Mouse (Mus musculus): ENCODE measurements around the gene Dcaf7. TPM values are rescaled to one million over a fixed set of nuclear protein-coding genes. Genes with fewer than 3 reads are reported as not detected.
"Not testable (repeated sequence)": the region's sequence is repeated elsewhere in the genome, so short reads cannot be mapped to it uniquely, and the experiment has no call there.

Dcaf7 gene
- polyA plus RNA-seq, 1 experiment from 2014 or later, result 62.7 TPM

DNA sequence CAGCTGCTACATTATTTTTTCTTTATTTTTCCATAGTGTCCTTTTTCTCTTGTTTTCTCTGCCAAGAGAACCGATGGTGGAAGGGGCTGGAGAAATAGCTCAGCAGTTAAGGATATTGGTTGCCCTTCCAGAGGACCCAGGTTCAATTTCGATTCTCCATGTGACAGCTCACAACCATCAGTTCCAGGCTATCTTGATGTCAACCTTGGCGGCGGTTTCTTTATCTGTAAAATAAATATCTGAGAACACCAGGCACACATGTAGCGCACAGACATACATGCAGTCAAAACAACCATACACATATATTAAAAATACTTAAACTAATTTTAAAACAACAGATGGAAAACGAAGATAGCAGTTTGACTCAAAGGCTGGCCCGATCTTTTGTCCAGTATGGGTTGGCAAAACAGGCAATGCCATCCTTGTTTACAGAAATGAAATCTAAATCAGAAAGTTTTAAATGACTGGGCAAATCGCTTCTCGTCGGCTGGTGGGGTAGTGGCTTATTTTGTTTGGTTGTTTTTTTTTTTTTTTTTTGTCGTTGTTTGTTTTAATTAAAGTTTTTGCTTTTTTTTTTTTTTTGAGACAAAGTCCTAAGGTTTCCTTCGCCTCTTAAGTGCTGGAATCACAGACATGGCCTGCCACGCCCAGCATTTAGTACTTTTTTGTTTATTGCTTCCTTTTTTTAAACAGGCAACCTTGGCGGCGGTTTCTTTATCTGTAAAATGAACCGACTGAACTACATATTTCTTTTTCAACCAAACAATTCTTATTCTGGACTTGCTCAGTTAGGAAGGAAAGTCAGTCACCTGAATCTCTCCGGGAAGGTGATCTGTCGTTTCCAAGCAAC is 28.6 kb downstream of the Dcaf7 start:
- peak overlapping the region; percentile 86 for H3K4me3 ChIP-seq
- H3K9ac ChIP-seq, result peak overlapping the region; percentile 91
- 41% methylated on average over 18 of the region's 18 CpGs for WGBS
- no peaks in the 10 kb centered on the region for H3K9me3 ChIP-seq (replicated peaks)
- peaks cover 11% of the 10 kb centered on the region for H3K36me3 ChIP-seq
- peaks cover 13% of the 10 kb centered on the region; the same call in 1 of the 2 replicates for H3K4me1 ChIP-seq (replicated peaks)
- ATAC-seq (ENCODE audit: insufficient number of reproducible peaks, low FRiP score), result no peak
- H3K27ac ChIP-seq (ENCODE audit: poor library complexity, severe bottlenecking), result no peak overlapping the region
- H3K27me3 ChIP-seq (replicated peaks), result no peaks in the 10 kb centered on the region
- H3K4me2 ChIP-seq, result peak overlapping the region; percentile 77

DNA sequence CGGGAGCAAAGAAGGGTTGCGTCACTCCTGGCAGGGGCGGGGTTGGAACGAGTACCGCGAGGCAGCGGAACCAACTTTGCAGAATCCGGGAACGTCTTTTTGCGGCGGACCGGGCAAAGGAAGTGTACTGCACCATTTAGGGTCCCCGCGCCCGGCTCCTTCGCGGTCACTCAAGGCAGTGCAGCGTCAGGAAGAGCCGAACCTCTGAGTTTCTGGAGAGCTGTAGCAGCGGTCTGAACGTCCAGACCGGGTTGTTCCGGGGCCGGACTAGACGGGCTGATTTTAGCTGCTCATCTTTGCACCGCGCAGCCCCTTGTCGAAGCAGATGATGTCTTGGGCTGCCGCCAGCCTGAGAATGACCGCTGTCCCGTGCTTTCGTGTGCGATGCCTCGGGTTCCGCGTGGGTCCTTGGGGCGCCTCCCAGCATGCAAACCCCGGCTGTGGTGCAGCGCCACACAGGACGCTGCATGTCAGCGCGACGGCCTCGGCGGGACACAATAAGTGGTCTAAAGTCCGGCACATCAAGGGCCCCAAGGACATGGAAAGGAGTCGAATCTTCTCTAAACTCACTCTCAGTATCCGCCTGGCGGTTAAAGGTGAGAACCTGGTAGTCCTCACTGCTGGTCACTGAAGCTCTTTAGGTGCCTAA is 29.4 kb downstream of the Dcaf7 start, which contains the start of gene Taco1:
Taco1 (plus strand) TSS at position 139 of the 649 bp plus-strand sequence.
- Histone ChIP-seq H3K4me3 (peak within 1 kb of the TSS; percentile 86), H3K36me3 (peaks cover 15% of the 10 kb centered on the region), H3K27me3 (replicated peaks) (no peaks in the 10 kb centered on the region), H3K27ac (ENCODE audit: poor library complexity, severe bottlenecking) (peak within 1 kb of the TSS; percentile 94), H3K9ac (peak within 1 kb of the TSS; percentile 91), H3K4me2 (peak within 1 kb of the TSS; percentile 77), H3K9me3 (replicated peaks) (no peaks in the 10 kb centered on the region), H3K4me1 (replicated peaks) (peaks cover 13% of the 10 kb centered on the region; the same call in 1 of the 2 replicates)
- WGBS, result under 1% methylated on average over 49 of the region's 49 CpGs
- peak; percentile 93 for ATAC-seq (ENCODE audit: insufficient number of reproducible peaks, low FRiP score)

DNA sequence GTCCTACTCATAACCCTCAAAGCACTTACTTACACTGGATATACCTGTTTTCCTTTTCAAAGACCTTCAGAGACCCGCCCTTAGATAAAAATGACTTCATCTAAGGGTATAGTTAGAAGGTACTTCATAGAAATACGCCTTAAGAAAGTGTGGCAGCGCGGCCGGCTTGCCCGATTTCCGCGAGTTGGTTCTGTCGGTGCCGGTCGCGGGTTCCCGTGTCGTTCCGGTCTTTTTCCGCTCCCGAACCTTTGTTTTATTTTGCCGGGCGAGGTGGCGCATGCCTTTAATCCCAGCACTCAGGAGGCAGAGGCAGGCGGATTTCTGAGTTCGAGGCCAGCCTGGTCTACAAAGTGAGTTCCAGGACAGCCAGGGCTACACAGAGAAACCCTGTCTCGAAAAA is 29.9 kb downstream of the Dcaf7 start:
- Histone ChIP-seq H3K27ac (ENCODE audit: poor library complexity, severe bottlenecking) (peak overlapping the region; percentile 94), H3K4me1 (replicated peaks) (peaks cover 13% of the 10 kb centered on the region; the same call in 1 of the 2 replicates), H3K9ac (peak overlapping the region; percentile 91), H3K36me3 (peaks cover 15% of the 10 kb centered on the region), H3K4me3 (peak overlapping the region; percentile 86), H3K4me2 (peak overlapping the region; percentile 77)
- ATAC-seq (ENCODE audit: insufficient number of reproducible peaks, low FRiP score); H3K27me3 ChIP-seq (replicated peaks); H3K9me3 ChIP-seq (replicated peaks): not testable (repeated sequence)
- WGBS, result 9% methylated on average over 23 of the region's 23 CpGs

DNA sequence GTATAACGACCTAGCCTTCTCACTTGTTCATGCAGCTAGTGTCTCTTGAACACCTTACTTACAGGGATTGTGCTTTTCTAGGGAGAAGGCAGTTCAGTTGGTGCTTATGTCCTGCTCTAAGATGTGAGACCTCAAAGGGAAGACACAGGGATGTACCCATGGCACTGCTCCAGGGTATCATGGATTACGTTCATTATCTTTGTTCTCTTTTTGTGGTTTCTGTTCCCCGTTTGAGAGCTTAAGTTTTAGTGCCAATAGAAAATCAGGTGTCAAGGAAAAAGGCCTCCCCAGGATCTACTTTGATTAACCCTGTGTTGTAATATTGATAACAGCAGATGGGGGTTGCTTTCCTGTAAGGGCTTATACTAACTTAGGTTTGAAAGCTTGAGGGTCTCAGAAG is 37.1 kb downstream of the Dcaf7 start:
- H3K4me2 ChIP-seq, result no peak overlapping the region
- no peaks in the 10 kb centered on the region for H3K9me3 ChIP-seq (replicated peaks)
- 77% methylated on average over 3 of the region's 3 CpGs for WGBS
- no peaks in the 10 kb centered on the region for H3K4me1 ChIP-seq (replicated peaks)
- H3K9ac ChIP-seq, result no peak overlapping the region
- no peaks in the 10 kb centered on the region for H3K27me3 ChIP-seq (replicated peaks)
- peaks cover 39% of the 10 kb centered on the region for H3K36me3 ChIP-seq
- no peak overlapping the region for H3K27ac ChIP-seq (ENCODE audit: poor library complexity, severe bottlenecking)
- no peak overlapping the region for H3K4me3 ChIP-seq
- ATAC-seq (ENCODE audit: insufficient number of reproducible peaks, low FRiP score), result no peak

DNA sequence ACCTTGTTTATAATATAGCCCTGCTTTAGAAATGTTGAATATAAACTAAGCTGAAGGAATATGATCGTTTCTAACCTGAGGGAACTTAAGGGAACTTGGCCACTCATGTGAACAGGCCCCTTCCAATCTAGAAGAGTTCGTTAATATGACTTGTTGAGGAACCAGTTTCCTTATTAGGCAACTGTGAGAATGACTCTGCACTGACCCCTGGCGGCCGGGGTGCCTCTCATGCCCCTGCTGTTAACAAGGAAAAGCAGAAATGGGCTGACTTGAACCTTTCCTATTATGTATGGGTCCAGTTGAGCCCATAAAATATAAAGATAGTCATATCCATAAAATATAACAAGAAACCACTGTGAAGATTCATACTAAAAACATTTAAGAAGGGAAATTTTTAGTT is 39.6 kb downstream of the Dcaf7 start:
- Histone ChIP-seq H3K4me2 (no peak overlapping the region), H3K4me1 (replicated peaks) (no peaks in the 10 kb centered on the region), H3K36me3 (peaks cover 24% of the 10 kb centered on the region), H3K9ac (no peak overlapping the region), H3K27ac (ENCODE audit: poor library complexity, severe bottlenecking) (no peak overlapping the region), H3K27me3 (replicated peaks) (no peaks in the 10 kb centered on the region), H3K4me3 (no peak overlapping the region), H3K9me3 (replicated peaks) (no peaks in the 10 kb centered on the region)
- ATAC-seq (ENCODE audit: insufficient number of reproducible peaks, low FRiP score), result no peak
- 9% methylated on average over 4 of the region's 4 CpGs for WGBS

DNA sequence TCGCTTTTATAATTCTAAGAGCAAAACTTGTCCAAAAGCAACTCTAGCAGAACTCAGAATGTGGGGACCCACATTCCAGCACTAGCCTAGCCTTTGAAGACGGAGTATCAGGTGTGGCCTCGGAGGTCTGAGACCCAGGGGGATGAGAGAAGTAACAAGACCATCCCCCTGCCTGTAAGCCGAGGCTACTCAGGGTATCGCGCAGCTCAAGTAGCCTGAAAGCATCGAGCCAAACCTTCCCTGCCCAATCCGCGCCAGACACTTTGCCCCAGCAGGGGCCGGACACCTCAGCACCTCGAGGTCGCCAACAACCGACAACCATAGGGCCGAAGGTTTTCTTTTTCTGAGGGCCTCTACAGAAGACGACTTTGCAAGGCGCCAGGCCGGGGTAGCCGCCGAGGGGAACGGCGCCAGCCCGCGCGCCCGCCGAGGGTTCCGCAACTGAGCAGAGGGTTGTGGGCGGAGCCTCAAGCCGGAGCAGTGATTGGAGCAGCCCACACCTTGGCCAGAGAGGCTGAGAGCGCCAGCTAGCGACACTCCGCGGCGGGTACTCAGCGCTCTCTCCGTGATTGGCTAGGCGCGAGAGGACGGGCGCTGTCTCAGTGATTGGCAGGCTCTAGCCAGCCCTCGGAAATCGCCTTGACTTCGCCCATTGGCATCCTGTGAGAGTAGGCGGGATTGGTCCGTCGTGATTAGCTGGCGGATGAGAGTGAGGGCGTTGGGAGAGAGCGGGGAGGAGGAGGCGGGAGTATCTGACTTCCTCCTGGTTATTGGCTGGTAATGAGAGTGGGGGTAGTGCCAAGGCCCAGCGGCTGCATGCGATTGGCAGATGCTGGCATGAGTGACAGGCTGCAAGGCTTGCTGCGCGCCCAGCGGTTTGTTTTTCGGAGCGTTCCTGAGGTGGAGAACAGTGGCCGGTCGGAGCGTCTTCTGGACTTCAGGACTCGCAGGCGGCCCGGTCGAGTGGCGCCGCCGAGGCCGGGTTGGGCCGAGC is 47.3 kb downstream of the Dcaf7 start, which contains the start of gene Map3k3:
Map3k3 (plus strand) TSS at position 906 of the 994 bp plus-strand sequence.
- H3K27ac ChIP-seq (ENCODE audit: poor library complexity, severe bottlenecking), result peak within 1 kb of the TSS; percentile 99
- H3K9me3 ChIP-seq (replicated peaks), result no peaks in the 10 kb centered on the region
- H3K36me3 ChIP-seq, result no peaks in the 10 kb centered on the region
- peak within 1 kb of the TSS; percentile 86 for H3K4me2 ChIP-seq
- peak within 1 kb of the TSS; percentile 99 for H3K4me3 ChIP-seq
- H3K27me3 ChIP-seq (replicated peaks), result no peaks in the 10 kb centered on the region
- peaks cover 9% of the 10 kb centered on the region; the same call in 1 of the 2 replicates for H3K4me1 ChIP-seq (replicated peaks)
- under 1% methylated on average over 69 of the region's 69 CpGs for WGBS
- H3K9ac ChIP-seq, result peak within 1 kb of the TSS; percentile 98
- ATAC-seq (ENCODE audit: insufficient number of reproducible peaks, low FRiP score), result peak; percentile 98

DNA sequence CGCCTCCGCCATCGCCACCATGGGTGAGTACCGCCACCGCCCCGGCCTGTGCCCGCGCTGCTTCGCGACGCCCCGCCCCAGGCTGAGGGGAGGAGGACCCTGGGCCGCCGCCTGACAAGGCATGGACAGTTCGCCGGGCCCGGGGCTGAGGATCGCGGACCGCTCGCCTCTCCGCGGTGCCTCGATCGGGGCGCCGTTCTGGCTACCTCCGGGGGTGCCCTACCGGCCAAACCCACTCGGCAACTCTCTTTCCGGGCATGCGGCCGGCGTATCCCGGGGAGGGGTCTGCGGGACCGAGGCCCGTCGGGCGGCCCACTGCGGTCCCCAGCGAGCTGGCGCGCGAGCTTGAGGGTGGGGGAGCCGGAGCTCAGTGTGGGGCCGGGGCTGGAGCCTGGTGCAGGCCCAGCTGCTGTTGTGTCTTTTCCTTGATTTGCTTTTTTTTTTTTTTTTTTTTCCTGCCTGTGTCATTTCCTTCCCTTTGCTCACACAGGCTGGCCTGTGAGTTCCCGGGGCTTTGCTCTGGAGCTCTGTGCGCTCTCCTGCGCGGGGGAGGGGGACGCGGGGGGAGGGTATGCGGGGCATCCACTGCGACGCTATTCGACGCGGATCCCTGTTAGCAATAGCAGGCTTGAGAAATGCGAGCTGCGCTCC is 48.4 kb downstream of the Dcaf7 start:
- peaks cover 9% of the 10 kb centered on the region; the same call in 1 of the 2 replicates for H3K4me1 ChIP-seq (replicated peaks)
- H3K4me3 ChIP-seq, result peak overlapping the region; percentile 99
- H3K36me3 ChIP-seq, result no peaks in the 10 kb centered on the region
- no peaks in the 10 kb centered on the region for H3K9me3 ChIP-seq (replicated peaks)
- peak overlapping the region; percentile 98 for H3K9ac ChIP-seq
- WGBS, result under 1% methylated on average over 56 of the region's 61 CpGs
- no peaks in the 10 kb centered on the region for H3K27me3 ChIP-seq (replicated peaks)
- H3K4me2 ChIP-seq, result peak overlapping the region; percentile 86
- ATAC-seq (ENCODE audit: insufficient number of reproducible peaks, low FRiP score), result peak; percentile 77
- peak overlapping the region; percentile 99 for H3K27ac ChIP-seq (ENCODE audit: poor library complexity, severe bottlenecking)

DNA sequence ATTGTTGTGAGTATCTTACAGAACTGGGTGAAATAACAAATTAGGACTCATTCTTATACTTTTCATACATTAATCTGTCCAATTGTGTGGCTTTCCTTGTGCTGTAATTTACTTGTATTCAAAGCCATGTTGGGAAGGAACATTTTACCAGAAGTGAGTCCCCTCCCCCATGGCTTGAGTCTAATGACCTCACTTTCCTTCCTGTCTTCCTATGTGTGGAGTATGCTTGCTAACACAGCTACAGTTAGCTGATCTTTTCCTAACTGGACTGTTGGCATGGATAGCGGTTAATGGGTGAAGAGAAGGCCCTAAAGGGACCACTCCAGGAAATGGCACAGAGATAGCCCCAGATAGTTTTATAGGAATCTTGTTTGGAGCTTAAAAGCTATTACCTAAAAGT is 61.6 kb downstream of the Dcaf7 start:
- H3K4me3 ChIP-seq, result no peak overlapping the region
- H3K4me2 ChIP-seq, result no peak overlapping the region
- ATAC-seq (ENCODE audit: insufficient number of reproducible peaks, low FRiP score), result no peak
- 53% methylated on average over 1 of the region's 1 CpGs for WGBS
- no peaks in the 10 kb centered on the region for H3K9me3 ChIP-seq (replicated peaks)
- peak overlapping the region; percentile 77 for H3K27ac ChIP-seq (ENCODE audit: poor library complexity, severe bottlenecking)
- H3K9ac ChIP-seq, result no peak overlapping the region
- H3K4me1 ChIP-seq (replicated peaks), result no peaks in the 10 kb centered on the region
- H3K36me3 ChIP-seq, result peaks cover 11% of the 10 kb centered on the region; the same call in 1 of the 2 replicates
- H3K27me3 ChIP-seq (replicated peaks), result no peaks in the 10 kb centered on the region

DNA sequence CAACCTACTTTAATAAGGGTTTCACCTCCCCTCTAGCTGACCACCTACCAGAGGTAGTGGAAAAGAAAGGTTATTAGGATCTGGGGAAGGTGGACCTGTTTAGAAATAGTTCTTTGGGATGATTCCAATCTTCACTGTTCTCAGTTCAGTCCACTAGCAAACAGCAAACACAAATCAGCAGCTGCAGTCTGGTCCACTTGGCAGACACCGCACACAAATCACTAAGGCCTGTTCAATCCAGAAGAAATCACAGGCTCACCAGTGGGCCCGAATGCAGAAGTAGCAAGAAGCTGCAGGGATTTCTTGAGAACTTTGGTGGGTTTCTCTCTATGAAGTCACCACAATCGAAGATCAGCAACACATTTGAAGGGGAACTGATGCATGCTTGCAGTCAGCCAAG is 66.2 kb downstream of the Dcaf7 start:
- Histone ChIP-seq H3K36me3 (peaks cover 17% of the 10 kb centered on the region; the same call in 1 of the 2 replicates), H3K27ac (ENCODE audit: poor library complexity, severe bottlenecking) (no peak overlapping the region), H3K9me3 (replicated peaks) (no peaks in the 10 kb centered on the region), H3K4me2 (no peak overlapping the region), H3K27me3 (replicated peaks) (no peaks in the 10 kb centered on the region), H3K4me3 (no peak overlapping the region), H3K9ac (no peak overlapping the region), H3K4me1 (replicated peaks) (0 out of 2 replicates have a peak, but pooled peaks cover 2% of the 10 kb centered on the region)
- 79% methylated on average over 3 of the region's 3 CpGs for WGBS
- ATAC-seq (ENCODE audit: insufficient number of reproducible peaks, low FRiP score), result no peak

DNA sequence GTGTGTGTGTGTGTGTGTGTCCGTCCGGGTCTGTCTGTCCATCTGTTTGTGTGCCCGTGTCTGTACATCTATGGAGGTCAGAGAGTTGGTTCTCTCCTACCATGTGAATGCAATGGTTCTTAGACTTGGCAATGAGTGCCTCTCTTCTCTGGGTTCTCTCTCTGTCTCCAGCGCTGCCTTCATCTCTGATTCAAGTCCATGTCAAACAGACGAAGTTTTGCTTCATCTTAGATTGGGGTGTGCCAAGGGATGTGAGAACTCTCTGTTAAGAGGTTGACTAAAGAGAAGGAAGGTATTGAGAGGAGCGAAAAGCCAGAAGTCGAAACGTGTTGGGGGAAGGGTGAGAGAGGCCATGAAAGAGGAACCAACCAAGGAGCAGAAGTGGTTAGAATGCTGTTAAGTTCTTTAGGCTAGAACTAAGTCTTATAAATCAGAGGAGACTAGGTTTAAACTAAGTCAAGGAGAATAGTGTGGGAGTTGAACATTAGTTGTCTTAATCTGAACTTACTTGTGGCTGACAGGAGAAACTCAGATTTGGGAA is 69.4 kb downstream of the Dcaf7 start:
- Histone ChIP-seq H3K27ac (ENCODE audit: poor library complexity, severe bottlenecking) (no peak overlapping the region), H3K9me3 (replicated peaks) (no peaks in the 10 kb centered on the region), H3K27me3 (replicated peaks) (no peaks in the 10 kb centered on the region), H3K4me3 (no peak overlapping the region), H3K4me1 (replicated peaks) (peaks cover 5% of the 10 kb centered on the region; the same call in 1 of the 2 replicates), H3K36me3 (peaks cover 14% of the 10 kb centered on the region; the same call in 1 of the 2 replicates), H3K4me2 (no peak overlapping the region), H3K9ac (no peak overlapping the region)
- WGBS, result 76% methylated on average over 8 of the region's 8 CpGs
- no peak for ATAC-seq (ENCODE audit: insufficient number of reproducible peaks, low FRiP score)
